Mouse (Mus musculus) E14TG2a.4 (cell line): ENCODE data around the gene Klc1.

Source experiments
- H3K27me3 ChIP-seq: 2 replicates; pipeline ENCODE4 v1.6.1; 2014; ENCODE audit warnings: low read length, control low read depth; ENCODE audit not compliant: insufficient read depth
- H3K36me3 ChIP-seq: 2 replicates; pipeline ENCODE4 v1.6.1; 2014; ENCODE audit warnings: low read length, control low read depth; ENCODE audit not compliant: insufficient read depth
- H3K4me1 ChIP-seq: replicated peaks from 2 replicates; pipeline ENCODE4 v1.6.1; 2014; ENCODE audit warnings: low read depth, low read length, control low read depth
- H3K4me3 ChIP-seq: replicated peaks from 2 replicates; pipeline ENCODE4 v1.5.1; 2014; ENCODE audit warnings: mild to moderate bottlenecking, low read length
- H3K9me3 ChIP-seq: 2 replicates; pipeline ENCODE4 v1.6.1; 2014; ENCODE audit warnings: low read length, control low read depth
- CTCF ChIP-seq: conservative IDR thresholded peaks from 2 replicates; pipeline ENCODE4 v1.5.1; 2014; ENCODE audit warnings: low read length
- NANOG ChIP-seq: IDR thresholded peaks from 2 replicates; pipeline ENCODE4 v1.6.1; 2014; ENCODE audit warnings: borderline replicate concordance, low read length, mixed read lengths
- POU5F1 ChIP-seq: IDR thresholded peaks from 2 replicates; pipeline ENCODE4 v1.6.1; 2014; ENCODE audit warnings: low read length, borderline replicate concordance

The Klc1 gene

DNA sequence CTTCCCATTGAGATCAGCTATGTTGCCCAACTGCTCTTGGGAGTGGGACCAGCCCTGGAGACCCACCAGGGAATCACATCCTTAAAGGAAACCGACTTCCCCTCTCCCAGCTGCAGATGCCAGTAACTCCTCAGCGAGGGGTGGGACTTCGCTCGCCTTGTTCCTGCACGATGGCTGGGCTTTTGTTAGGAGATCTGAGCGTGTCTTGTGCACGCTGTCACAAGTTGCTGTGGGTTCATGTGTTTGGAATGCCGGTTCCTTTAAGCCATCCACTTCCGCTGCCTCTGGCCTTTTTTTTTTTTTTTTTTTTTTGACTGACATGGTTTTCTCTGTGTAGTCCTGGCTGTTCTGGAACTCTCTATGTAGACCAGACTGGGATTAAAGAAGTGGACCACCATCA is 21.3 kb upstream of the Klc1 start:
- Histone ChIP-seq H3K4me3 (no peak overlapping the region), H3K9me3 (no peaks in the 10 kb centered on the region), H3K4me1 (peaks cover 28% of the 10 kb centered on the region), H3K27me3 (no peaks in the 10 kb centered on the region), H3K36me3 (peaks cover 6% of the 10 kb centered on the region; the same call in 1 of the 2 replicates)
- TF ChIP-seq NANOG = no peak
- TF ChIP-seq POU5F1 = no peak
- TF ChIP-seq CTCF = no peak

- Histone ChIP-seq H3K36me3 (peaks cover 6% of the 10 kb centered on the region; the same call in 1 of the 2 replicates), H3K9me3 (no peaks in the 10 kb centered on the region), H3K4me1 (peaks cover 22% of the 10 kb centered on the region), H3K27me3 (no peaks in the 10 kb centered on the region), H3K4me3 (no peak overlapping the region)
- TF ChIP-seq NANOG (no peak), CTCF (peak; percentile 38), POU5F1 (no peak)
Observed at GRCm38 (mm10) chr12:111738754-111739153, 19.9 kb upstream of the Klc1 start.

DNA sequence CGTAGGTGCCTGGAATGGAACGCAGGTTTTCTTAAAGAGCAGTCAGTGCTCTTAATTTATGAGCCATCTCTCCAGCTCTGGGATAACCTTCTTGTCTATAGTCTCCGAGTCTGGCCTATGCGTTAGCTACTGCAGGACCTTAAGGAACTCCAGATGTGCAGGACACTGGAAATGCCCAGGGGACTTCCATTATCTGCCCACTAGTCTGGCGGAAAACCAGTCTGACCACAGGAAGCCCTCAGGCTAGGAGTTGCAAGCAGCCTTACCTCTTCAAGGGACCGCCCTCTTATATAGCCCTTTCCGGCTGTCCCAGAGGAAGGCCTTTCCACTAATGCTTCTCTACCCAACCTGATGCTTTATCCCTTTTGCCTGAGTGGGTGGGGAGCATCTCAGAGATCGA is 17.3 kb upstream of the Klc1 start:
- TF ChIP-seq POU5F1 = no peak
- TF ChIP-seq CTCF = no peak
- TF ChIP-seq NANOG = no peak
- Histone ChIP-seq H3K27me3 (no peaks in the 10 kb centered on the region), H3K9me3 (no peaks in the 10 kb centered on the region), H3K4me3 (no peak overlapping the region), H3K36me3 (no peaks in the 10 kb centered on the region), H3K4me1 (peaks cover 42% of the 10 kb centered on the region)

GRCm38 (mm10) chr12:111743419-111743818 is 15.2 kb upstream of the Klc1 start:
- Histone ChIP-seq H3K4me1 (peaks cover 47% of the 10 kb centered on the region), H3K4me3 (no peak overlapping the region), H3K9me3 (no peaks in the 10 kb centered on the region), H3K36me3 (no peaks in the 10 kb centered on the region), H3K27me3 (no peaks in the 10 kb centered on the region)
- TF ChIP-seq CTCF = no peak
- TF ChIP-seq POU5F1 = no peak
- TF ChIP-seq NANOG = no peak

GRCm38 (mm10) chr12:111743981-111744423 is 14.6 kb upstream of the Klc1 start:
- peaks cover 49% of the 10 kb centered on the region for H3K4me1 ChIP-seq
- H3K27me3 ChIP-seq = no peaks in the 10 kb centered on the region
- H3K36me3 ChIP-seq = no peaks in the 10 kb centered on the region
- no peaks in the 10 kb centered on the region for H3K9me3 ChIP-seq
- TF ChIP-seq POU5F1 (no peak), NANOG (no peak), CTCF (no peak)
- no peak overlapping the region for H3K4me3 ChIP-seq

GRCm38 (mm10) chr12:111745274-111745673 is 13.4 kb upstream of the Klc1 start:
- TF ChIP-seq CTCF = no peak
- no peak for TF ChIP-seq POU5F1
- no peak for TF ChIP-seq NANOG
- no peaks in the 10 kb centered on the region for H3K9me3 ChIP-seq
- H3K27me3 ChIP-seq = no peaks in the 10 kb centered on the region
- H3K36me3 ChIP-seq = no peaks in the 10 kb centered on the region
- no peak overlapping the region for H3K4me3 ChIP-seq
- H3K4me1 ChIP-seq = peaks cover 41% of the 10 kb centered on the region

- TF ChIP-seq POU5F1 (no peak), NANOG (no peak), CTCF (no peak)
- no peaks in the 10 kb centered on the region for H3K27me3 ChIP-seq
- H3K4me1 ChIP-seq = peaks cover 41% of the 10 kb centered on the region
- H3K4me3 ChIP-seq = no peak overlapping the region
- H3K9me3 ChIP-seq = no peaks in the 10 kb centered on the region
- H3K36me3 ChIP-seq = no peaks in the 10 kb centered on the region
Observed at GRCm38 (mm10) chr12:111746091-111746490, 12.6 kb upstream of the Klc1 start.

- H3K9me3 ChIP-seq = no peaks in the 10 kb centered on the region
- no peak for TF ChIP-seq CTCF
- no peak for TF ChIP-seq NANOG
- TF ChIP-seq POU5F1 = no peak
- no peak overlapping the region for H3K4me3 ChIP-seq
- no peaks in the 10 kb centered on the region for H3K27me3 ChIP-seq
- H3K36me3 ChIP-seq = no peaks in the 10 kb centered on the region
- H3K4me1 ChIP-seq = peaks cover 39% of the 10 kb centered on the region
Observed at GRCm38 (mm10) chr12:111747421-111747820, 11.2 kb upstream of the Klc1 start.

GRCm38 (mm10) chr12:111750739-111751138 is 7.9 kb upstream of the Klc1 start:
- Histone ChIP-seq H3K9me3 (no peaks in the 10 kb centered on the region), H3K4me3 (no peak overlapping the region), H3K4me1 (peaks cover 32% of the 10 kb centered on the region), H3K36me3 (no peaks in the 10 kb centered on the region), H3K27me3 (peaks cover 8% of the 10 kb centered on the region)
- no peak for TF ChIP-seq NANOG
- TF ChIP-seq POU5F1 = no peak
- no peak for TF ChIP-seq CTCF
